Mouse (Mus musculus): ENCODE measurements around the gene Smg6. TPM values are rescaled to one million over a fixed set of nuclear protein-coding genes. Genes with fewer than 3 reads are reported as not detected.

The Smg6 gene
- polyA plus RNA-seq, 1 experiment from 2014 or later = 14.6 TPM

DNA sequence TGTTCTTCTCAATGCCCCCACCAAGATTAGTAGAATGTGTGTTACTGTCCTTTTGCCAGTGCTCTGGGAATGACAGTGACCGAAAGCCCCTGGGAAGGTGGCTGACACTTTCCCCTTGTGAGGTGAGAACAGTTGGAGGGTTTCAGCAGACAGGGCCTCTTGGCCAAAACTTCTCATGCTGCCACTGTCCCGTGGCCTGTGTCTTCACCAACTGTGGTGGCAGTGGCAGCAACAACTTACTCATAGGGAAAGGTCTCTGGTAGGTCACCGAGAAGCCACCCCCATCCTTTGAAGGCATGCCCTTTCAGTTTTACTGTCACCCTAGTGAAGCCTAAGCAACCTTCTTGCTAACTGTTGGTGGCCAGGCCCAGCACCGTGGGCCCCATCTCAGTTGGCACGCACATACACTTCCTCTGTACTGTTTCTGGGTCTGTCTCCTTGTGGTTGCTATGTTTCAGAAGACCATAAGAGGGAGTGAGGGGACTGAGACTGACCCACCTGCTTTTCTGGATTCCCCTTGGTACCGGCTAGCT is 228.5 kb downstream of the Smg6 start:
- no peaks in the 10 kb centered on the region for H3K27me3 ChIP-seq (ENCODE audit: control insufficient read depth, insufficient read depth, low read depth, low read length)
- no peak overlapping the region for H3K27ac ChIP-seq (ENCODE audit: low read length)
- H3K4me3 ChIP-seq (ENCODE audit: low read depth, low read length) = no peak overlapping the region
- no peaks in the 10 kb centered on the region for H3K9me3 ChIP-seq (replicated peaks; ENCODE audit: control insufficient read depth, low read length, poor library complexity, severe bottlenecking)
- no peak overlapping the region for H3K4me2 ChIP-seq (ENCODE audit: low read length)
- no peaks in the 10 kb centered on the region for H3K36me3 ChIP-seq (ENCODE audit: control insufficient read depth, insufficient read depth, low read length)
- 75% methylated on average over 6 of the region's 6 CpGs for WGBS
- H3K4me1 ChIP-seq (ENCODE audit: control insufficient read depth, insufficient read depth, low read length) = no peaks in the 10 kb centered on the region
- no peak overlapping the region for H3K9ac ChIP-seq (ENCODE audit: low read depth, low read length)
- no peak for ATAC-seq

GRCm38 (mm10) chr11:75155985-75156384 is 230.4 kb downstream of the Smg6 start:
- Histone ChIP-seq H3K27me3 (ENCODE audit: control insufficient read depth, insufficient read depth, low read depth, low read length) (no peaks in the 10 kb centered on the region), H3K9ac (ENCODE audit: low read depth, low read length) (no peak overlapping the region), H3K4me3 (ENCODE audit: low read depth, low read length) (no peak overlapping the region), H3K36me3 (ENCODE audit: control insufficient read depth, insufficient read depth, low read length) (peaks cover 4% of the 10 kb centered on the region; the same call in 1 of the 2 replicates), H3K4me2 (ENCODE audit: low read length) (no peak overlapping the region), H3K27ac (ENCODE audit: low read length) (peak overlapping the region; percentile 2; the same call in 1 of the 2 replicates), H3K9me3 (replicated peaks; ENCODE audit: control insufficient read depth, low read length, poor library complexity, severe bottlenecking) (no peaks in the 10 kb centered on the region), H3K4me1 (ENCODE audit: control insufficient read depth, insufficient read depth, low read length) (no peaks in the 10 kb centered on the region)
- 85% methylated on average over 6 of the region's 6 CpGs for WGBS
- ATAC-seq = no peak

GRCm38 (mm10) chr11:75156416-75156815 is 230.8 kb downstream of the Smg6 start:
- no peak overlapping the region for H3K27ac ChIP-seq (ENCODE audit: low read length)
- WGBS = 82% methylated on average over 5 of the region's 5 CpGs
- no peaks in the 10 kb centered on the region for H3K9me3 ChIP-seq (replicated peaks; ENCODE audit: control insufficient read depth, low read length, poor library complexity, severe bottlenecking)
- no peak overlapping the region for H3K9ac ChIP-seq (ENCODE audit: low read depth, low read length)
- H3K27me3 ChIP-seq (ENCODE audit: control insufficient read depth, insufficient read depth, low read depth, low read length) = no peaks in the 10 kb centered on the region
- H3K4me1 ChIP-seq (ENCODE audit: control insufficient read depth, insufficient read depth, low read length) = no peaks in the 10 kb centered on the region
- ATAC-seq = no peak
- no peak overlapping the region for H3K4me2 ChIP-seq (ENCODE audit: low read length)
- H3K36me3 ChIP-seq (ENCODE audit: control insufficient read depth, insufficient read depth, low read length) = peaks cover 8% of the 10 kb centered on the region; the same call in 1 of the 2 replicates
- no peak overlapping the region for H3K4me3 ChIP-seq (ENCODE audit: low read depth, low read length)

DNA sequence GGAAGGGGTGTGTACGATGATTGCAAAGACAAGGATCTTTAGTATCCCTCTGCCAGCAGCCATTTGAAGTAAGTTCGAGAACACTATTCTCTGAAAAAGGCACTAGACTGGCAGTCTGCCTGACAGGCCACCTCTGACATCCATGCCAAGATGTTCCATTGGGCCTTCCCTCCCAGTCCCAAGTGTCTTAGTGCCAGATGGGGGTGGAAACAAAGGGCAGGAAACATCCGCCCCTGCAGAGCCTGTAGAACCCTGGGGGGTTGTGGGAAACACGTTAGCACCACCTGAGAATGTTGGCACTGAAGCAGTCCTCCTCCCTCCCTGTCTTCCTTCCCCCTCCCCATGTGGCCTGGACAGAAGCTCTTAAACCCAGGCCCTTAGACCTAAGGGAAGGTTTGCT is 231.4 kb downstream of the Smg6 start:
- Histone ChIP-seq H3K27me3 (ENCODE audit: control insufficient read depth, insufficient read depth, low read depth, low read length) (no peaks in the 10 kb centered on the region), H3K4me2 (ENCODE audit: low read length) (no peak overlapping the region), H3K36me3 (ENCODE audit: control insufficient read depth, insufficient read depth, low read length) (peaks cover 9% of the 10 kb centered on the region; the same call in 1 of the 2 replicates), H3K27ac (ENCODE audit: low read length) (no peak overlapping the region), H3K9ac (ENCODE audit: low read depth, low read length) (no peak overlapping the region), H3K4me1 (ENCODE audit: control insufficient read depth, insufficient read depth, low read length) (no peaks in the 10 kb centered on the region), H3K9me3 (replicated peaks; ENCODE audit: control insufficient read depth, low read length, poor library complexity, severe bottlenecking) (no peaks in the 10 kb centered on the region), H3K4me3 (ENCODE audit: low read depth, low read length) (no peak overlapping the region)
- 54% methylated on average over 4 of the region's 4 CpGs for WGBS
- ATAC-seq = no peak

DNA sequence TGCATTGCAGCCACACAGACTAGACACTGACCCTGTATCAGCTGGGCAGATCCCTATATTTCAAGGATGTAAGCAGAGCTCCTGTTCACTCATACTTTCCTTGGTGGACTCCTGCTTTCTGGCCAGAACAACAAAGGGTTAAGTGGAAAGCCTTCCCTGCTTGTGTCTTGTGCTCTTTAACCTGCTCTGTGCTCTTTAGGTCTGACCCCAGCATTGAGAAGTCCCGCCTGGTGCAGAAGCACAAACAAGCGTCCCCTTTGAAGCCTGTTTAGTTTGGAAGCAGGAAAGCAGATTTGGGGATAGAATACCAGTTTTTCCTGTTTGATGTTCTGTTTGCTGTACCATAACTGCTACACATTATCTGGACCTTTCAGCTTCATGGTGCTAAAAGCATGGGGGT is 232.3 kb downstream of the Smg6 start:
- no peak for ATAC-seq
- Histone ChIP-seq H3K4me1 (ENCODE audit: control insufficient read depth, insufficient read depth, low read length) (no peaks in the 10 kb centered on the region), H3K27ac (ENCODE audit: low read length) (no peak overlapping the region)

DNA sequence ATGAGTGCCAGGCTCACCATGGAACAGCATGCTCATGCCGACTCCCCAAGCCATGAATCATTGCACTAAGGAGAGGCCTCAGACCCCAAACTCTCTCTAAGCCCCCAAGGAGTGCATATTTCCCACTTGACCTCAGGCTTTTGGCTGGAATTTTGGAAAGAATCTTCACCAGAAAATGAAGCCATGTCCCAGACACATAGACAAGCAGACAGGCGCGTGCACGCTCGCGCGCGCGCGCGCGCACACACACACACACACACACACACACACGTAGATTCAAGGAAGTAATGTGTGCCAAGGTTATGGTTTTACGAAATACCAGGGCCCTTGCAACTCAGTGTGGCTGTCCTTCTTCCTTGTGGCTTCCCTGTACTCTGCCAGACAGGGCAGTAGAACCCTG is 232.8 kb downstream of the Smg6 start:
- H3K4me3 ChIP-seq (ENCODE audit: low read depth, low read length) = no peak overlapping the region
- no peak for ATAC-seq
- H3K36me3 ChIP-seq (ENCODE audit: control insufficient read depth, insufficient read depth, low read length) = peaks cover 16% of the 10 kb centered on the region
- no peak overlapping the region for H3K27ac ChIP-seq (ENCODE audit: low read length)
- peaks cover 8% of the 10 kb centered on the region for H3K27me3 ChIP-seq (ENCODE audit: control insufficient read depth, insufficient read depth, low read depth, low read length)
- H3K4me2 ChIP-seq (ENCODE audit: low read length) = no peak overlapping the region
- H3K9ac ChIP-seq (ENCODE audit: low read depth, low read length) = no peak overlapping the region
- no peaks in the 10 kb centered on the region for H3K4me1 ChIP-seq (ENCODE audit: control insufficient read depth, insufficient read depth, low read length)
- 95% methylated on average over 14 of the region's 14 CpGs for WGBS
- H3K9me3 ChIP-seq (replicated peaks; ENCODE audit: control insufficient read depth, low read length, poor library complexity, severe bottlenecking) = no peaks in the 10 kb centered on the region

More for the DNA sequence above, 232.3 kb downstream of the Smg6 start:
- Histone ChIP-seq H3K9me3 (replicated peaks; ENCODE audit: control insufficient read depth, low read length, poor library complexity, severe bottlenecking) (no peaks in the 10 kb centered on the region), H3K4me3 (ENCODE audit: low read depth, low read length) (no peak overlapping the region), H3K36me3 (ENCODE audit: control insufficient read depth, insufficient read depth, low read length) (peaks cover 12% of the 10 kb centered on the region), H3K4me2 (ENCODE audit: low read length) (no peak overlapping the region), H3K27me3 (ENCODE audit: control insufficient read depth, insufficient read depth, low read depth, low read length) (peaks cover 3% of the 10 kb centered on the region), H3K9ac (ENCODE audit: low read depth, low read length) (no peak overlapping the region)
- WGBS = 58% methylated on average over 2 of the region's 2 CpGs

GRCm38 (mm10) chr11:75159564-75159963 is 233.9 kb downstream of the Smg6 start:
- WGBS = 64% methylated on average over 2 of the region's 2 CpGs
- Histone ChIP-seq H3K27ac (ENCODE audit: low read length) (no peak overlapping the region), H3K4me2 (ENCODE audit: low read length) (no peak overlapping the region), H3K36me3 (ENCODE audit: control insufficient read depth, insufficient read depth, low read length) (peaks cover 18% of the 10 kb centered on the region), H3K4me1 (ENCODE audit: control insufficient read depth, insufficient read depth, low read length) (no peaks in the 10 kb centered on the region), H3K9ac (ENCODE audit: low read depth, low read length) (no peak overlapping the region), H3K27me3 (ENCODE audit: control insufficient read depth, insufficient read depth, low read depth, low read length) (peaks cover 19% of the 10 kb centered on the region), H3K9me3 (replicated peaks; ENCODE audit: control insufficient read depth, low read length, poor library complexity, severe bottlenecking) (no peaks in the 10 kb centered on the region), H3K4me3 (ENCODE audit: low read depth, low read length) (no peak overlapping the region)
- ATAC-seq = no peak

- H3K4me3 ChIP-seq (ENCODE audit: low read depth, low read length) = no peak overlapping the region
- no peak for ATAC-seq
- no peaks in the 10 kb centered on the region for H3K9me3 ChIP-seq (replicated peaks; ENCODE audit: control insufficient read depth, low read length, poor library complexity, severe bottlenecking)
- H3K4me2 ChIP-seq (ENCODE audit: low read length) = no peak overlapping the region
- H3K36me3 ChIP-seq (ENCODE audit: control insufficient read depth, insufficient read depth, low read length) = peaks cover 18% of the 10 kb centered on the region
- peaks cover 33% of the 10 kb centered on the region for H3K27me3 ChIP-seq (ENCODE audit: control insufficient read depth, insufficient read depth, low read depth, low read length)
- 88% methylated on average over 7 of the region's 7 CpGs for whole genome bisulfite sequencing
- no peak overlapping the region for H3K27ac ChIP-seq (ENCODE audit: low read length)
- H3K4me1 ChIP-seq (ENCODE audit: control insufficient read depth, insufficient read depth, low read length) = peaks cover 3% of the 10 kb centered on the region; the same call in 1 of the 2 replicates
- no peak overlapping the region for H3K9ac ChIP-seq (ENCODE audit: low read depth, low read length)
Observed at GRCm38 (mm10) chr11:75160954-75161353, 235.3 kb downstream of the Smg6 start.

GRCm38 (mm10) chr11:75161417-75162008 is 235.9 kb downstream of the Smg6 start:
- H3K9ac ChIP-seq (ENCODE audit: low read depth, low read length) = no peak overlapping the region
- 80% methylated on average over 4 of the region's 4 CpGs for WGBS
- H3K9me3 ChIP-seq (replicated peaks; ENCODE audit: control insufficient read depth, low read length, poor library complexity, severe bottlenecking) = no peaks in the 10 kb centered on the region
- H3K27ac ChIP-seq (ENCODE audit: low read length) = no peak overlapping the region
- H3K27me3 ChIP-seq (ENCODE audit: control insufficient read depth, insufficient read depth, low read depth, low read length) = peaks cover 37% of the 10 kb centered on the region
- H3K4me2 ChIP-seq (ENCODE audit: low read length) = no peak overlapping the region
- no peak overlapping the region for H3K4me3 ChIP-seq (ENCODE audit: low read depth, low read length)
- no peak for ATAC-seq
- peaks cover 6% of the 10 kb centered on the region; the same call in 1 of the 2 replicates for H3K4me1 ChIP-seq (ENCODE audit: control insufficient read depth, insufficient read depth, low read length)
- peaks cover 18% of the 10 kb centered on the region for H3K36me3 ChIP-seq (ENCODE audit: control insufficient read depth, insufficient read depth, low read length)

Data from midbrain, embryonic 16.5 days (tissue).